Mouse (Mus musculus): ENCODE measurements at regions not wholly inside any gene's neighbourhood (a gene's known extent, or its start where the extent isn't known, plus 50 kb on each side); places are given as distances from the start of the nearest gene placed in this dataset.
A peak's percentile ranks its signal among the peaks of the same experiment; 100 is the strongest.

- H3K36me3 ChIP-seq (ENCODE audit: control insufficient read depth, insufficient read depth, low read length) = no peaks in the 10 kb centered on the region
- H3K27me3 ChIP-seq (ENCODE audit: control insufficient read depth, insufficient read depth, low read length) = no peaks in the 10 kb centered on the region
- 8% methylated on average over 10 of the region's 10 CpGs for whole genome bisulfite sequencing
- no peak overlapping the region for H3K27ac ChIP-seq (replicated peaks in 1 of 2; ENCODE audit: control insufficient read depth in 1 of 2, insufficient read depth in 1 of 2, low read depth in 2 of 2, low read length in 2 of 2)
- no peak overlapping the region for H3K4me3 ChIP-seq (ENCODE audit: control insufficient read depth in 1 of 2, insufficient read depth in 1 of 2, low read depth in 1 of 2, low read length in 2 of 2)
- no peaks in the 10 kb centered on the region for H3K9me3 ChIP-seq (ENCODE audit: control insufficient read depth, low read length)
- H3K4me2 ChIP-seq (ENCODE audit: low read length) = 0 out of 2 replicates have a peak overlapping the region, but pooled peaks have one; percentile 3
- no peak for ATAC-seq (ENCODE audit: insufficient number of reproducible peaks, insufficient read depth, low FRiP score, low read depth)
- H3K9ac ChIP-seq (ENCODE audit: low read length) = no peak overlapping the region
- H3K4me1 ChIP-seq (ENCODE audit: control insufficient read depth in 2 of 2, insufficient read depth in 2 of 2, low read length in 2 of 2) = peaks cover 15 to 27% of the 10 kb centered on the region in 2 experiments
Observed at GRCm38 (mm10) chr5:76067231-76067630, 72.8 kb upstream of the Srd5a3 start.

DNA sequence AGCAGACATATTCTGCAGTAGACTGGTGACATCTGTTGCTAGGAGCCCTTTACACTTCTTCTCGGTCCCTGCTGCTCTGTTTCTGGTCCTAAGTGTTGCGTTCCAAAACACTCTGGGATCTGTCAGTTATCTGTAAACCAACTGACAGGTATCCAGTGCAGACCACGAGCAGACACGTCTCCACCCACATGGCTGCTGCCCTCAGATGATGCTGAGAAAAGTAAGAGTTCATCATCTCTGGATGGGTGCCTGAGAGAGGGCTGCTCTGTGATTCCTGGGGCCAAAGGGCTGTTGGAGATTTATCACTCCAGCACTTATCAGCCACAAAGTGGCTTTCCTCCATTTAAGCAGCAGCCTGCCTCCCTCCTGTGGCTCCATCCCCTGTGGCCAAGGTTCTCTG lies 74.3 kb upstream of the Srd5a3 start:
- Histone ChIP-seq H3K36me3 (ENCODE audit: control insufficient read depth, insufficient read depth, low read length) (no peaks in the 10 kb centered on the region), H3K27ac (replicated peaks in 1 of 2; ENCODE audit: control insufficient read depth in 1 of 2, insufficient read depth in 1 of 2, low read depth in 2 of 2, low read length in 2 of 2) (no peak overlapping the region), H3K4me1 (ENCODE audit: control insufficient read depth in 2 of 2, insufficient read depth in 2 of 2, low read length in 2 of 2) (peaks cover 15 to 27% of the 10 kb centered on the region in 2 experiments), H3K9me3 (ENCODE audit: control insufficient read depth, low read length) (no peaks in the 10 kb centered on the region), H3K4me3 (ENCODE audit: control insufficient read depth in 1 of 2, insufficient read depth in 1 of 2, low read depth in 1 of 2, low read length in 2 of 2) (no peak overlapping the region), H3K4me2 (ENCODE audit: low read length) (no peak overlapping the region), H3K27me3 (ENCODE audit: control insufficient read depth, insufficient read depth, low read length) (no peaks in the 10 kb centered on the region), H3K9ac (ENCODE audit: low read length) (no peak overlapping the region)
- ATAC-seq (ENCODE audit: insufficient number of reproducible peaks, insufficient read depth, low FRiP score, low read depth) = no peak
- 7% methylated on average over 4 of the region's 4 CpGs for WGBS

DNA sequence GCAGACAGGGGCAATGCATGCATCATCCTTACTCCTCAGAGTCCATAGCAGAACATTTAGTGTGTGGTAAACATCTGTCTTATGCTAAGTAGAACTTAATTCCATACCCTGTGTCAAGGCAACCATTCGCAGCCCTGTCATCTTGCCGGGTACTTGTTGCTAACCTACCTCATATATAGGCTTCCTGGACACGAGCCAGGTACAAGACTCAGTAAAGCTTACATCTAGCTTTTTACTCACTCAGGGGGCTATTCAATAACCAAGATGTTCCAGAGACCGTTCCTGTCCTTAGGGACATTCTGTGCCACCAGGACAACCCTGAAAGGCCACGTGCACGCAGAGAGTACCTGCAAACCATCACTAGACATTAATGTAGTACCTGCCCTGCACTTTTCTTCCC lies 74.8 kb upstream of the Srd5a3 start:
- no peaks in the 10 kb centered on the region for H3K36me3 ChIP-seq (ENCODE audit: control insufficient read depth, insufficient read depth, low read length)
- H3K27ac ChIP-seq (replicated peaks in 1 of 2; ENCODE audit: control insufficient read depth in 1 of 2, insufficient read depth in 1 of 2, low read depth in 2 of 2, low read length in 2 of 2) = no peak overlapping the region
- WGBS = 44% methylated on average over 6 of the region's 6 CpGs
- H3K4me3 ChIP-seq (ENCODE audit: control insufficient read depth in 1 of 2, insufficient read depth in 1 of 2, low read depth in 1 of 2, low read length in 2 of 2) = no peak overlapping the region
- H3K9me3 ChIP-seq (ENCODE audit: control insufficient read depth, low read length) = no peaks in the 10 kb centered on the region
- no peaks in the 10 kb centered on the region for H3K27me3 ChIP-seq (ENCODE audit: control insufficient read depth, insufficient read depth, low read length)
- no peak overlapping the region for H3K9ac ChIP-seq (ENCODE audit: low read length)
- no peak for ATAC-seq (ENCODE audit: insufficient number of reproducible peaks, insufficient read depth, low FRiP score, low read depth)
- no peak overlapping the region for H3K4me2 ChIP-seq (ENCODE audit: low read length)
- H3K4me1 ChIP-seq (ENCODE audit: control insufficient read depth in 2 of 2, insufficient read depth in 2 of 2, low read length in 2 of 2) = peaks cover 15 to 27% of the 10 kb centered on the region in 2 experiments

DNA sequence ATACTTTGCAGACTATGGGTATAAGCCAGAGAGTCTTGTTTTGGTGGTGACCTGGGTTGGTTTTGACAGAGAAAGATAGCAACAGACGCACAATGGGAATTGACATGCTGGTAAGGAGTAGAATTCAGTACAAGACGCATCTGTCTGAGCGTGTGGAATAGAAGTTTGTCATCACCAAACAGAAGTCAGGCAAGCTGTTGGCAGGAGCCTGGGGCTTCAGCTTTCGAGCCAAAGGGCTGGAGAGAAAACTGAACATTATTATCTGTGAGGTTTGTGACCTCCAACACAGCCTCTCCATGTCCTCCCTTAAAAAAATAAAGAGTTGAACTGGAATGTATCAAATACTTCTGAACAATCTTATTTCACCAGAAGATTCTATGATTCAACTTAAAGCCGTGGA lies 75.4 kb upstream of the Srd5a3 start:
- H3K27me3 ChIP-seq (ENCODE audit: control insufficient read depth, insufficient read depth, low read length) = no peaks in the 10 kb centered on the region
- no peaks in the 10 kb centered on the region for H3K36me3 ChIP-seq (ENCODE audit: control insufficient read depth, insufficient read depth, low read length)
- ATAC-seq (ENCODE audit: insufficient number of reproducible peaks, insufficient read depth, low FRiP score, low read depth) = no peak
- no peak overlapping the region for H3K9ac ChIP-seq (ENCODE audit: low read length)
- H3K4me1 ChIP-seq (ENCODE audit: control insufficient read depth in 2 of 2, insufficient read depth in 2 of 2, low read length in 2 of 2) = peaks cover 15 to 27% of the 10 kb centered on the region in 2 experiments
- H3K9me3 ChIP-seq (ENCODE audit: control insufficient read depth, low read length) = no peaks in the 10 kb centered on the region
- no peak overlapping the region for H3K4me2 ChIP-seq (ENCODE audit: low read length)
- H3K4me3 ChIP-seq (ENCODE audit: control insufficient read depth in 1 of 2, insufficient read depth in 1 of 2, low read depth in 1 of 2, low read length in 2 of 2) = no peak overlapping the region
- H3K27ac ChIP-seq (replicated peaks in 1 of 2; ENCODE audit: control insufficient read depth in 1 of 2, insufficient read depth in 1 of 2, low read depth in 2 of 2, low read length in 2 of 2) = no peak overlapping the region
- WGBS = 39% methylated on average over 5 of the region's 5 CpGs

GRCm38 (mm10) chr5:76063473-76063872 lies 76.6 kb upstream of the Srd5a3 start:
- Histone ChIP-seq H3K36me3 (ENCODE audit: control insufficient read depth, insufficient read depth, low read length) (no peaks in the 10 kb centered on the region), H3K4me3 (ENCODE audit: control insufficient read depth in 1 of 2, insufficient read depth in 1 of 2, low read depth in 1 of 2, low read length in 2 of 2) (no peak overlapping the region), H3K4me1 (ENCODE audit: control insufficient read depth in 2 of 2, insufficient read depth in 2 of 2, low read length in 2 of 2) (peaks cover 15 to 27% of the 10 kb centered on the region in 2 experiments), H3K9ac (ENCODE audit: low read length) (no peak overlapping the region), H3K27me3 (ENCODE audit: control insufficient read depth, insufficient read depth, low read length) (no peaks in the 10 kb centered on the region), H3K27ac (replicated peaks in 1 of 2; ENCODE audit: control insufficient read depth in 1 of 2, insufficient read depth in 1 of 2, low read depth in 2 of 2, low read length in 2 of 2) (no peak overlapping the region), H3K9me3 (ENCODE audit: control insufficient read depth, low read length) (no peaks in the 10 kb centered on the region), H3K4me2 (ENCODE audit: low read length) (no peak overlapping the region)
- no peak for ATAC-seq (ENCODE audit: insufficient number of reproducible peaks, insufficient read depth, low FRiP score, low read depth)
- 38% methylated on average over 6 of the region's 6 CpGs for WGBS

- Histone ChIP-seq H3K4me2 (ENCODE audit: low read length) (no peak overlapping the region), H3K27ac (replicated peaks in 1 of 2; ENCODE audit: control insufficient read depth in 1 of 2, insufficient read depth in 1 of 2, low read depth in 2 of 2, low read length in 2 of 2) (no peak overlapping the region), H3K9me3 (ENCODE audit: control insufficient read depth, low read length) (no peaks in the 10 kb centered on the region), H3K36me3 (ENCODE audit: control insufficient read depth, insufficient read depth, low read length) (no peaks in the 10 kb centered on the region), H3K4me1 (ENCODE audit: control insufficient read depth in 2 of 2, insufficient read depth in 2 of 2, low read length in 2 of 2) (no peaks in the 10 kb centered on the region), H3K27me3 (ENCODE audit: control insufficient read depth, insufficient read depth, low read length) (no peaks in the 10 kb centered on the region), H3K9ac (ENCODE audit: low read length) (no peak overlapping the region), H3K4me3 (ENCODE audit: control insufficient read depth in 1 of 2, insufficient read depth in 1 of 2, low read depth in 1 of 2, low read length in 2 of 2) (no peak overlapping the region)
- no peak for ATAC-seq (ENCODE audit: insufficient number of reproducible peaks, insufficient read depth, low FRiP score, low read depth)
- 55% methylated on average over 7 of the region's 7 CpGs for WGBS
Observed at GRCm38 (mm10) chr5:76058011-76058410, 79.8 kb upstream of the Kdr start.

GRCm38 (mm10) chr5:76055849-76056248 lies 77.6 kb upstream of the Kdr start:
- no peak overlapping the region for H3K4me3 ChIP-seq (ENCODE audit: control insufficient read depth in 1 of 2, insufficient read depth in 1 of 2, low read depth in 1 of 2, low read length in 2 of 2)
- no peaks in the 10 kb centered on the region for H3K4me1 ChIP-seq (ENCODE audit: control insufficient read depth in 2 of 2, insufficient read depth in 2 of 2, low read length in 2 of 2)
- no peak overlapping the region for H3K4me2 ChIP-seq (ENCODE audit: low read length)
- H3K27ac ChIP-seq (replicated peaks in 1 of 2; ENCODE audit: control insufficient read depth in 1 of 2, insufficient read depth in 1 of 2, low read depth in 2 of 2, low read length in 2 of 2) = no peak overlapping the region
- no peaks in the 10 kb centered on the region for H3K36me3 ChIP-seq (ENCODE audit: control insufficient read depth, insufficient read depth, low read length)
- no peak overlapping the region for H3K9ac ChIP-seq (ENCODE audit: low read length)
- H3K9me3 ChIP-seq (ENCODE audit: control insufficient read depth, low read length) = no peaks in the 10 kb centered on the region
- ATAC-seq (ENCODE audit: insufficient number of reproducible peaks, insufficient read depth, low FRiP score, low read depth) = no peak
- WGBS = 75% methylated on average over 2 of the region's 2 CpGs
- H3K27me3 ChIP-seq (ENCODE audit: control insufficient read depth, insufficient read depth, low read length) = no peaks in the 10 kb centered on the region

- ATAC-seq (ENCODE audit: insufficient number of reproducible peaks, insufficient read depth, low FRiP score, low read depth) = no peak
- no peaks in the 10 kb centered on the region for H3K27me3 ChIP-seq (ENCODE audit: control insufficient read depth, insufficient read depth, low read length)
- 83% methylated on average over 1 of the region's 1 CpGs for WGBS
- H3K27ac ChIP-seq (replicated peaks in 1 of 2; ENCODE audit: control insufficient read depth in 1 of 2, insufficient read depth in 1 of 2, low read depth in 2 of 2, low read length in 2 of 2) = no peak overlapping the region
- H3K4me2 ChIP-seq (ENCODE audit: low read length) = no peak overlapping the region
- no peaks in the 10 kb centered on the region for H3K9me3 ChIP-seq (ENCODE audit: control insufficient read depth, low read length)
- H3K9ac ChIP-seq (ENCODE audit: low read length) = no peak overlapping the region
- no peak overlapping the region for H3K4me3 ChIP-seq (ENCODE audit: control insufficient read depth in 1 of 2, insufficient read depth in 1 of 2, low read depth in 1 of 2, low read length in 2 of 2)
- no peaks in the 10 kb centered on the region for H3K36me3 ChIP-seq (ENCODE audit: control insufficient read depth, insufficient read depth, low read length)
- no peaks in the 10 kb centered on the region for H3K4me1 ChIP-seq (ENCODE audit: control insufficient read depth in 2 of 2, insufficient read depth in 2 of 2, low read length in 2 of 2)
Observed at GRCm38 (mm10) chr5:76052782-76053181, 74.5 kb upstream of the Kdr start.
